Mouse (Mus musculus): ENCODE data around the gene Nlrc5. TPM values are rescaled to one million over a fixed set of nuclear protein-coding genes. Genes with fewer than 3 reads are reported as not detected.
"Not testable (repeated sequence)": the region's sequence is repeated elsewhere in the genome, so short reads cannot be mapped to it uniquely, and the experiment has no call there.

The Nlrc5 gene
- polyA plus RNA-seq, 1 experiment, result 1.0 TPM

DNA sequence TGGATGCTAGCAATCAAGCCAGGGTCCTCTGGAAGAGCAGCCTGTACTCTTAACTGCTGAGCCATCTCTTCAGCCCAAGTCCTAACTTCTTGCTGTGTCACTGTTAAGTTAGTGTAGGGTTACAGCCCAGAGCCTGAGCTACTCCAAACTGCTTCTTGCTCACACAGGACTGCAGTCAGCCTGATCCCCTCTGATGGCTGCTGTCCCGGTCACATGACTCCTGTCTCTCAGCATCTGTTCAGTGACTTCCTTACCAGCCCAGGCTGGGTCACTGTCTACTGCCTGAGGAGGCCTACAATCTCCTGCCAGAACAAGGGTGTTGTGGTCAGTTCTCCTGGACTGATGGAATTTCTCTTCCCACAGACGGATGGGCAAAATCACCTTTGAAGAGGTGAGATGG is 18.9 kb upstream of the Nlrc5 start:
- DNase-seq (ENCODE audit: extremely low spot score in 1 of 2, low spot score in 1 of 2), result no peak

- DNase-seq (ENCODE audit: extremely low spot score in 1 of 2, low spot score in 1 of 2), result no peak
These were observed 16.1 kb upstream of the Nlrc5 start for GRCm38 (mm10) chr8:94418017-94418416.

DNA sequence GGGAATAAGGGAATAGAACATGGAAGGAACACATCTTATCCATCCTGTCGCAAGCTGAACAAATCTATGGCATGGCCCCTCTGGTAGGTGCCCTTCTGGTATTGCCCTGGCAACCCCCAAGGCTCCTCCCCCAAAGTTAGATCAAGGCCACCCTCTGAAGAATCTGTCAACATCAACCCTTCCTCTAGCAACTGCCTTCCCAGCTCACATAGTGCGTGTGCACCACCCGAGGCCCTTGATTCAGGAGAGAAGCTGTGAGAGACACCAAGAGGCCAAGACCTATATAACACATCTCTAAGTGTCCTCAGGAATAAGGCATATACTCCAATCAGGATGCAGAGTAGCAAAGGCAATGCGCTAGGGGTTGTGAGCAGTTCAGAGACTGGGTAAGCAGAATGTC is 11.9 kb upstream of the Nlrc5 start:
- no peak for DNase-seq (ENCODE audit: extremely low spot score in 1 of 2, low spot score in 1 of 2)

GRCm38 (mm10) chr8:94427953-94428352 is 6.2 kb upstream of the Nlrc5 start:
- DNase-seq (ENCODE audit: extremely low spot score in 1 of 2, low spot score in 1 of 2), result no peak

GRCm38 (mm10) chr8:94428420-94428819 is 5.7 kb upstream of the Nlrc5 start:
- DNase-seq (ENCODE audit: extremely low spot score in 1 of 2, low spot score in 1 of 2), result no peak

DNA sequence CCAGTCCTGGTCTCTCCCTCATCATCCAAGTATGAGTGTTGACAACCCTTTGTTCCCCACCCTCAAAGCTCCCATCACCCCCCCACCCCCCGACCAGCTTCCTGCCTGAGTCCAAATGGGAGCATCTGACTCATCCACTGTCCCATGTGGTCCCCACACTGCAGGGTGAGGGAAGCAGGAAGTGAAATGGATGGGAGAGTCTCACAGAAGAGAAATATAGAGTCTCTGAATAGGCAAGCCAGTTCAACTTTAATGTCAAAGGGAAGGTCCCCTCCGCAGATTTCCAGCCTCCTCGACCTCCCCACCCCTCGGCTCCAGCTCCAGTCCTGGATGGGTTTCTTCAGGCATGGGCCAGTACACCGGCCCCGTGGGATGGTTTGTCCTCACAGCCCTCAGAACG is 4.8 kb upstream of the Nlrc5 start:
- no peak for DNase-seq (ENCODE audit: extremely low spot score in 1 of 2, low spot score in 1 of 2)

- DNase-seq (ENCODE audit: extremely low spot score in 1 of 2, low spot score in 1 of 2), result no peak
These were observed 1.9 kb upstream of the Nlrc5 start for GRCm38 (mm10) chr8:94432212-94432611.

GRCm38 (mm10) chr8:94434958-94435357 is 802 bp downstream of the Nlrc5 start:
- no peak for DNase-seq (ENCODE audit: extremely low spot score in 1 of 2, low spot score in 1 of 2)

DNA sequence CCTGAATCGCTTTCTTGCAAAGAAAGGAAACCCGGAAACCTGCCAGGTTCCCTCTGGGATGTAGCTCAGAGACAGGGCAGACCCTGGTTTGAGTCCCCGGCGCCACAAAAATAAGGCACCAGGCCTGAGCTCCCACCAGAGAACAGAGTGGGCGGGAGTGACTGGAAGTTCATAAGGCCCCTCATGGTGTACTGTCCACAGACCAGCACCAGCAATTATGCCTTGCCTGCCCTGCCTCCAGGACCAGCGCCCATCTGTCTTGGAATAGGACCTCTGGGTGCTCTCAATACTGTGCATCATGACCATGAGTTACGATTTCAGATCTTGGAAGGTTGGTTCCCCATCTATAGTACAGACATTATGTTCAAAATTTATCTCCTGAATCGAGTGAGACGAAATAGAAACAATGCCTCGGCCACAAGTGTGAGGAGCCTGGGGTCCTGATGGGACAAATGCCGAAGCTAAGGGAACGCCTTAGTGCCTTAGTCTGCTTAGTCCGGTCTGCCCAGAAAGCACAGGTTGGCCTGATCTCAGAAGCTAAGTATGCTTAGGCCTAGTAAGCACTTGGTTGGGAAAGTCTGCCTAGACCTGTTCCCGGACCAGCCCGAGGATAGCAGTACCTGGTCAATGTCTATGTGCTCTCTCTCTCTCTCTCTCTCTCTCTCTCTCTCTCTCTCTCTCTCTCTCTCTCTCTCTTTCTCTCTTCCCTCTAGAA is 1.4 kb downstream of the Nlrc5 start:
- DNase-seq (ENCODE audit: extremely low spot score in 1 of 2, low spot score in 1 of 2), result no peak

DNA sequence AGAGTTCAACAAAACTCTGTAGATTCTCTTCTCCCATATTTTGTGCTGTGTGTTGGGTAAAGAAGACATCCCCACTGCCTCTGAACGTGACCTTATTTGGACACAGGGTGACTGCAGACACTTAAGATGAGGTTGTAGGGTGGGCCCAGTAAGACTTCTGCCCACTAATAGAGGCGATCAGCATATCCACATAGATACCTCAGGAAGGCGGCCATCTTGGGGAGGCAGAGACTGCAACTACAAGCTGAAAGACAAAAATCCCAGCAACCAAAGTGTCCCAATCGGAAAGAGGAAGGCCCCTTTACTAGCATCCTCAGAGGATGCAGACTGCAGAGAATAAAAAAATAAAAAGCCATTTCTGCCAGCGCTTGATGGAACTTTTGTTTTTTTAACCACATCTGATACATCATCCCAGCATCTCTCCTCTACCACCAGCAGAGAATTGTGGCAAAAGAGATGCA is 2.0 kb downstream of the Nlrc5 start:
- DNase-seq (ENCODE audit: extremely low spot score in 1 of 2, low spot score in 1 of 2), result no peak

GRCm38 (mm10) chr8:94436900-94437299 is 2.7 kb downstream of the Nlrc5 start:
- DNase-seq (ENCODE audit: extremely low spot score in 1 of 2, low spot score in 1 of 2), result no peak

DNA sequence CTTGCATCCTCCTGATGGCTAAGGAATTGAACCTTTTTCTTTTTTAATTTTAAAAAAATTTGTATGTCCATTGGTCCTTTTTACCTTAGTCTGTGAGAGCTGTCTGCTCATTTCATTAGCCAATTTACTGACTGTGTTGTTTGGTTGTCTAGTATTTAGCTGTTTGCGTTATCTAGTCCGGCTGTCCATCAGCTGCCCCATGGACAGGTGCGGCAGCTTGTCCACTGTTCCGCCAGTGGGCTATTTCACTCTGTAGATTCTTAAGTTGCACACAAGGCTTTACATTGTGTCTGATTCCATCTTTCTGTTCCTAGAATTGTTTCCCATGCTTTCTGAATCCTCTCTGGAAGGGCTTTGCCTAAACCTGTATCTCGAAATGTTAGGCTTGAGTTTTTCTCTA is 4.5 kb downstream of the Nlrc5 start:
- DNase-seq (ENCODE audit: extremely low spot score in 1 of 2, low spot score in 1 of 2), result no peak

- no peak for DNase-seq (ENCODE audit: extremely low spot score in 1 of 2, low spot score in 1 of 2)
These were observed 5.5 kb downstream of the Nlrc5 start for GRCm38 (mm10) chr8:94439691-94440090.

- no peak for DNase-seq (ENCODE audit: extremely low spot score in 1 of 2, low spot score in 1 of 2)
These were observed 6.2 kb downstream of the Nlrc5 start for GRCm38 (mm10) chr8:94440389-94440788.

DNA sequence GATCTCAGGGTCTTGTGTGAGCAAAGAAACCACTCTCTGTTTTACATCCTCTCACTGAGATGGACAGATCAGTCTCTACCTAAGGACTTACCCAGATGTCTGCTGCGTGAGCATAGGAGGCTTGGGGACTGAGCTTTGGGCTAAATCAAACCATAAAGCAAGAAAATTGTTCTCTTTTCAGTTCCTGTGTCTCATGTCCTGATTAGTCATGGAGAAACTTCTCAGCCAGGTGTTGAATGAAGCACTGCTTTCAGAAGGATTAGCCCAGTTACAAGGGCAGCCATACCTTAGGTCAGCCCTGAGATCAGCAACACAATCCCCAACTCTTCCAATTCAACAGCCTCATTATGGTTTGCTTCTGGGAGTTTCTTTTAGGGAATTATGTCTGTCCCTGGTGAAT is 7.5 kb downstream of the Nlrc5 start:
- DNase-seq (ENCODE audit: extremely low spot score in 1 of 2, low spot score in 1 of 2), result no peak

DNA sequence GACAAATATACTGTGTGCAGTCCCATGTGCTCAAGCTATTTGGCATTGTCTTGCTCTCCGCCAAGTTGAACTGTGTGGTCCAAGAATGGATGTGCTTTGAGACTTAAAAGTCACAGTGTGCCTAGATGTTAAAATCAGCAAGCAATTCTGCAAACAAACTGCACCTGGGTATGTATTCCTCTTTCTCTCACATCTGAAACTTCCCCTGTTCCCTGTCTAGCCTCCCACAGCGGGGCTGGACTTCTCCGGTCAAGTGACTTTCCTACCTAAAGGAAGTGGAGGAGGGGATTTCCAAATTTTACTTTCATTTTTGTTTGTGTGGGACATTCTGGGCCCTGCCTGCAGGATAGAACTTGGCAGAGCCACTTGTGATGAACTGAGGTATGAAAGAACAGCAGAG is 9.0 kb downstream of the Nlrc5 start:
- no peak for DNase-seq (ENCODE audit: extremely low spot score in 1 of 2, low spot score in 1 of 2)

DNA sequence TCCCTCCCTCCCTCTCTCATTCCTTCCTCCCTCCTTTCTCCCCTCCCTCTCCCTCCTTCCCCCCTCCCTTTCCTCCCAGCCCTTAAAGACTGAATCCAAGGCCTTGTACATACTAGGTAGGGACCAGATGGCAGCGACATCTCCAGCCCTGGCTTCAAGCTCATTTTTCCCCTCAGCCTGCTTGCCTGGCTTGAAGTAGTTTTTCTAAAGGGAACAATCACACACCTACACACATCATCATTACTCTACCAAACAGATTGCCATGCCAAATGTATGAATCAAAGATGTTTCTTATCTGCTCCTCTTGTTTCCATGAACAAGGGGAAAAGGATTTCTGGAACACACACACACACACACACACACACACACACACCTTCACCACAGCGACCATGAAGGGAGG is 10.3 kb downstream of the Nlrc5 start:
- DNase-seq (ENCODE audit: extremely low spot score in 1 of 2, low spot score in 1 of 2), result peak in 1 of 2 experiments; percentile 11

DNA sequence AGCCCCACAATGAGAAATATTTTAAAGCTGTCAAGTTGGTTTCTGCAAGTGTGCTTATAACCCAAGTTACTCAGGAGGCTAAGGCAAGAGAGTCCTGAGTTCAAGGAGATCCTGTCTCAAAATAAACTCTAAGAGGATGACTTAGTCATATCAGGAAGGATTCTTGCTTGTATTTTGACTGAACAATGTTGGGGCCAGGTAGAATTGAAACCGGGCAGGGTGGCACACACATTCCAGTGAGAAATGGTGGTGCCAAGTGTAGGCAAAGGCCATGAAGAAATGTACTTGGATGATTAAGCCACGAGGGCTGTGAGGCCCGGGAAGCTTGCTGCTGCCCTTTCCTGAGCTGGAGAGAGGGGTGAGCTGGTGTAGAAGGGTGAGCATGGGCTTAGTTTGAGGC is 13.0 kb downstream of the Nlrc5 start:
- DNase-seq (ENCODE audit: extremely low spot score in 1 of 2, low spot score in 1 of 2), result no peak

GRCm38 (mm10) chr8:94447583-94448324 is 13.6 kb downstream of the Nlrc5 start:
- DNase-seq (ENCODE audit: extremely low spot score in 1 of 2, low spot score in 1 of 2), result no peak

- DNase-seq (ENCODE audit: extremely low spot score in 1 of 2, low spot score in 1 of 2), result not testable (repeated sequence)
These were observed 18.8 kb downstream of the Nlrc5 start for GRCm38 (mm10) chr8:94452991-94453390.

GRCm38 (mm10) chr8:94453868-94454488 is 19.8 kb downstream of the Nlrc5 start:
- no peak for DNase-seq (ENCODE audit: extremely low spot score in 1 of 2, low spot score in 1 of 2)

DNA sequence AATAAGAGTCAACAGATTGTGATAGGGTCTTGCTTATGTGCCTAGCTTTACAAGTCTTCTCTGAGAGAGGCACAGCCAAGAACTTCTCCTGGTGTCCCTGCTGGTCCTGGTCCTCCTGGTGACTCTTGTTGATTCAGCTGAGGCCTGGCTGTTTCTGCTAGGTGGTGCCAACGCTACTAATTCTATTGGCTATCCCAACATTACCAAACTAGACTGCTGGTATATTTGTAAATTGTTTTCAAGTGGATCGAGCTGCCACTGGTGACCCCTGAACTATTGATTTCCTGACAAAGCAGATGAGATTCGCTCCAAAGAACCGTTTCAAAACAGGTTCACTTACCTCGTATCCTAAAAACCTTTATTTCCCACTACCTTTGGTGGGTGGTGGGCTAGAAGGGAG is 20.7 kb downstream of the Nlrc5 start:
- DNase-seq (ENCODE audit: extremely low spot score in 1 of 2, low spot score in 1 of 2), result no peak

Measured in frontal cortex, adult 2 months (tissue).